Mouse (Mus musculus) activated CD4-positive, CD25-positive, alpha-beta regulatory T cell, adult 4 months (primary cell): ENCODE results near the gene Ifna14. TPM values are rescaled to one million over a fixed set of nuclear protein-coding genes. Genes with fewer than 3 reads are reported as not detected.
"Not testable (repeated sequence)": the region's sequence is repeated elsewhere in the genome, so short reads cannot be mapped to it uniquely, and the experiment has no call there.

Experiments used
- ATAC-seq: one replicate; pipeline ENCODE4 v1.8.0; 2017
- polyA plus RNA-seq, 2 experiments: library from polyadenylated mRNA; unstranded; fragments of 100-300 nt; shearing (Covaris generic); gene quantifications; one replicate each; pipeline ENCODE4 v1.2.1; 2017

Ifna14 gene
- not detected for polyA plus RNA-seq

- ATAC-seq: no peak
Measured at GRCm38 (mm10) chr4:88571698-88572097, at the start of gene Ifna14. Gene Ifna14 (minus strand): TSS chr4:88571798.

DNA sequence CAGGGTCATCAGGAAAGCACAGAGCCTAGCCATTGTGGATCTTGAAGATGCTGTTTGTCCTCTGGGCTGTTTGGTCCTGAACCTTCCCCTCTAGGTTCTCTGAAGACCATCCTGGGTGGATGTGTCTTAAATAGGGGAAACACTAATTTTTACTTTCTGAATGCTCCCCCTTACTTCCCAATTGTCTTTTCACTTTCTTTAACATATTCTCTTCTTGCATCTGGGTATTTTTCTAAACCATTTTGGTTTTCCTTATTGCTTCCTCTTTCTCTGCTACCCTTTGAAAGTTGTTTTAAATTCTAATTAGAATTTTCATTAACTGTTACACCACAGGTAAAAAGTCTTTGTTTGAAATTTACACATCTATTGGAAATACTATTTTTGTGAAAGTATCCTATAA lies 31.7 kb upstream of the Ifna14 start, which contains the start of gene Ifna12:
Ifna12 (minus strand) TSS at position 101 of the 400 bp plus-strand sequence.
- ATAC-seq: no peak

DNA sequence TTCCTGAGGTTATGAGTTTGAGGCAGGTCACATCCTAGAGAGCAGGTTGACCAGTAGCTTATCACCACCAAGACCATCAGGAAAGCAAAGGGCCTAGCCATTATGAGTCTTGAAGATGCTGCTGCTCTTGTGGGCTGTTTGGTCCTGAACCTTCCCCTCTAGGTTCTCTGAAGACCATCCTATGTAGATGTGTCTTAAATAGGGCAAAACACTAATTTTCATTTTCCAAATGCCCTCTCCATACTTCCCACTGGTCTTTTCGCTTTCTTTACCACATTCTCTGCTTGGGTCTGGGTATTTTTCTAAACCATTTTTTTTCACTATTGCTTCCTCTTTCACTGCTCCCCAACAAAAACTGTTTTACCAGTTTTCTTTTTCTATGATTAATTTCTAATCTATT lies 20.7 kb upstream of the Ifna14 start, which contains the start of gene Ifna9:
Ifna9 (minus strand) TSS at position 101 of the 400 bp plus-strand sequence.
- ATAC-seq: no peak

DNA sequence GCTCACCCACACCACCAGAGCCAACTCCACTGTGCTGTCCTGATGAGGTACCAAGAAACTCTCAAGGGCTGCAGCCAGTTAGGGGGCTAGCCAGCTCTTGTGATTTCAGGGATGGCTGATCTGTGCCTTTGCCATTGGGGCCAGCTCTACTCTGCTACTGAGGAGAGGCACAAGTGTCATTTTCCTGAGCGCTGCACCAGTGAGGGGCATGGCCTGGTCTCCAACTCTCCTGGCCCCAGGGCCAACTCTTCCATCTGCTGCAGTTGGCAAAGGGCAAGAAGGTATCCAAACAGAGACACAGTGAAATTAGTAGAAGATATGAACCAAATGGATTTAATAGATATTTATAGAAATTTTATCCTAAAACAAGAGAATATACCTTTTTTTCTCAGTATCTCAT lies 9.8 kb downstream of the Ifna14 start:
- no peak for ATAC-seq

DNA sequence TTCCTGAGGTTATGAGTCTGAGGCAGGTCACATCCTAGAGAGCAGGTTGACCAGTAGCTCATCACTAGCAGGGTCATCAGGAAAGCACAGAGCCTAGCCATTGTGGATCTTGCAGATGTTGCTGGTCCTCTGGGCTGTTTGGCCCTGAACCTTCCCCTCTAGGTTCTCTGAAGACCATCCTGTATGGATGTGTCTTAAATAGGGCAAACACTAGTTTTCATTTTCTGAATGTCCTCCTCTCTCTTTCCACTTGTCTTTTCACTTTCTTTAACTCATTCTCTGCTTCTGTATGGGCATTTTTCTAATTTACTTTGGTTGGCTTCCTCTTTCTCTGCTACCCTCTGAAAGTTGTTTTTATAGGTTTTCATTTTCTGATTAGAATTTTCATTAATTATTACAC lies 13.5 kb downstream of the Ifna14 start, which contains the start of gene Ifna15:
Ifna15 (minus strand) TSS at position 101 of the 400 bp plus-strand sequence.
- ATAC-seq: not testable (repeated sequence)

DNA sequence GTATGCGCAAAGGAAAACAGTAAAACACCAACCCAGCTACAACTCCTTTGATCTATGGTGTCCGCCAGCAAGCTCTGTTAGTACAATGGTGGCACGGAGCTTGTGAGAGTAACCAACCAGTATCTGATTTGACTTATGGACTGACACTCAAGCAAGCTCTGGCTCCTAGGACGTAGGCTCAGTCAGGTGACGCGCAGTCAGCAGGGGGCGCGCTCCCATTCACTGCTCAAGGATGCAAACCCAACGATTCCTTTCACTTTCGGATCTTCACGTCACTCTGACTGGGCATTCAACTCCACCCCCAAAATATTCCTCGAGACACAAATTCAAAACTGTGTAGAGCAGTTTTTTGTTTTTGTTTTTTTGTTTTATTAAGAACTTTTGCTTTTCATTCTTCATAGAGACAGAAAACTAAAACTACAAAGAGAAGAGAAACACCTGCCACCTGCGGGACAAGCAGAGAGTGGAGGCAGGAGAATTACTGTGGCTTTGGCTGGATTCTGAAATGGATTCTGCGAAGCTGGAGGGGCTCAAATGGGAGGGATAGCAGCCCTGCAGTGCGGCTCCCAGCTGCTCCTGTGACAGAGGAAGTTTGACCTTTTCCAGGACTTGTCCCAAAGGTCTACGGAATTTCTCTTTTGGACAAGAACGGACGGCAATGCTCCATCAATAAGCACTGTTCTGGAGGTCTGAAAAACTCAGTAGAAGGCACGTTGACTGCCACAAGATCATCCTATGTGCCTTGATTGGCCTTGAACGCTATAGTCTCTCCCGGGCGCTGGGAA lies 21.2 kb downstream of the Ifna14 start:
- ATAC-seq: peak; percentile 100

GRCm38 (mm10) chr4:88547986-88548385 lies 23.6 kb downstream of the Ifna14 start:
- no peak for ATAC-seq

- peak; percentile 84 for ATAC-seq
Measured at GRCm38 (mm10) chr4:88543649-88544234, 27.9 kb downstream of the Ifna14 start.

DNA sequence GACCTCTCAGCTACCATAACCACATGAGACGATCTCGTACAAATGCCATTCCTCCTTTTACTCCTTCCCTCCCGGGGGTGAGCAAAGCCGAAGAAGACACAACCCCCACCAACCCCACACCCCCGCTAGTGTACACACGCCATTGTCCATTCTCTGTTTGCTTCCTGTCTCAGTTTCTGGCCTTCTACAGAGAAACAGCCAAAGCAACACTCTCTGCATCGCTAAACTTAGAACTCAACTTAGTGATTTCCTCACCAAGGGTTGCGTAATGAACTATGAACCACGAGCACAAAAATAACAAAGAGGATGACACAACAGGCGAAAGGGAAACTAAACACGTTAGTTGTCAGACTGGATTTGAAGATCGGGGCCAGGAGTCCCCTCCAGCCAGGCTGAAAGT lies 34.3 kb downstream of the Ifna14 start:
- ATAC-seq: peak; percentile 40

GRCm38 (mm10) chr4:88536640-88537039 lies 35.0 kb downstream of the Ifna14 start:
- no peak for ATAC-seq

GRCm38 (mm10) chr4:88535742-88536141 lies 35.9 kb downstream of the Ifna14 start:
- no peak for ATAC-seq

DNA sequence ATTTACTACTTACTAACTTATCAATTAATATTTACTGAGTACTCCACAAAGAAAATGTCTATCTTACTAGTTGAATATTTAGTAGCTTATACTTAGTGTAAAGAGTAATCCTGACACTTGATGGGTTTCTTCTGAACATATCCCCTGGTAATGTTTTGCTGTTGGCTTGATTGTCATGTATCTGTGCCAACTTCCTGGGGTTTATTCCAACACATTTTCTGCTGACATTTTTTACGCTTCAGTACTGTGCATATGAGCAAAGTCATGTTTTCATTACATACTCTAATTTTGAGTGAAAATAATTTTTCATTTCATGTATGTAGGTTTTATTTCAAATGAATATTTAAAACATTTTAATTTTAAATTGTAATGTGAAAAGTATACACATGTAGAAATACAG lies 36.7 kb downstream of the Ifna14 start:
- no peak for ATAC-seq

GRCm38 (mm10) chr4:88533499-88533898 lies 38.1 kb downstream of the Ifna14 start:
- no peak for ATAC-seq

- ATAC-seq: no peak
Measured at GRCm38 (mm10) chr4:88530892-88531291, 40.7 kb downstream of the Ifna14 start.

DNA sequence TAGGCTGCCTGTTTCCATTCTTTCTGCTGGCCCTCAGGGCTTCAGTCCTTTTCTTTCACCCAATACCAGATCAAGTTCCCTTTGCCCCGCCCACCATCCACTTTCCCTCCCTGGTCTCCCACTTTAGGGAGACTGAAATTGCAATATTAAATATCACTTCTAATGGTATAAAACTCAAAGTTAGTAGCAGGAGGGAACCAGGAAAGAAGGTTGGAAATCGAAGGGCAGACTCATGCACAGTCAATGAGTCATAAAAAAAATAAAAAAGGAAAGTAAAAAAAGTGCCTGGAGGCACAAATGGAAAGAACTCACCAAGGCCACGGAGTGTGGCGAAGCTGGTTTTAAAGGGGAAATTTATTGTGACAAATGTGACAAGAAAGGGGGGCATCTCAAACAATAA lies 41.3 kb downstream of the Ifna14 start:
- no peak for ATAC-seq

GRCm38 (mm10) chr4:88526379-88527049 lies 45.1 kb downstream of the Ifna14 start:
- ATAC-seq: no peak

DNA sequence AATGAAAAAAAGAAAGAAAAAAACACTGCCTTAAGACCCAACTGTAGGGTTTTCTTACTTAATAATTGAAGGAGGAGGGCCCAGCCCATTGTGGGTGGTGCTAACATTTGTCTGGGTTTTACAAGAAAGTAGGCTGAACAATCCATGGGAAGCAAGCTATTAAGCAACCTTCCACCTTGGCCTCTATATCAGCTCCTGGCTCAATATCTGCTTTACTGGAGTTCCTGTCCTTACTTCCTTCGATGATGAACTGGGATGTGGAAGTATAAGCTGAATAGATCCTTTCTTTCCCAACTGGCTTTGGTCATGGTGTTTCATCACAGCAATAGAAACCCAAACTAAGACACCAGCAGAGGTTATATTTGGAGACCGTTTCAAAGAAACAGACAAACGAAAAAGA lies 46.2 kb downstream of the Ifna14 start:
- ATAC-seq: no peak

GRCm38 (mm10) chr4:88523241-88523640 lies 48.4 kb downstream of the Ifna14 start:
- ATAC-seq: no peak

- ATAC-seq: no peak
Measured at GRCm38 (mm10) chr4:88522674-88523073, 48.9 kb downstream of the Ifna14 start, which contains the start of gene Ifnb1. Gene Ifnb1 (minus strand): TSS chr4:88522774.
